Mouse (Mus musculus): Measurements from ENCODE around the gene Adipor2.

- no peak for TF ChIP-seq ZC3H11A (IDR thresholded peaks at IDR 0.05; ENCODE audit: borderline replicate concordance, low read depth, low read length)
- TF ChIP-seq ZNF384 (IDR thresholded peaks at IDR 0.05; ENCODE audit: low read depth, low read length): no peak
These were observed 11.1 kb upstream of the Adipor2 start for GRCm38 (mm10) chr6:119428611-119429010.
